21 mouse cellular contexts compared by ENCODE assay signal in the genomic region with DNA sequence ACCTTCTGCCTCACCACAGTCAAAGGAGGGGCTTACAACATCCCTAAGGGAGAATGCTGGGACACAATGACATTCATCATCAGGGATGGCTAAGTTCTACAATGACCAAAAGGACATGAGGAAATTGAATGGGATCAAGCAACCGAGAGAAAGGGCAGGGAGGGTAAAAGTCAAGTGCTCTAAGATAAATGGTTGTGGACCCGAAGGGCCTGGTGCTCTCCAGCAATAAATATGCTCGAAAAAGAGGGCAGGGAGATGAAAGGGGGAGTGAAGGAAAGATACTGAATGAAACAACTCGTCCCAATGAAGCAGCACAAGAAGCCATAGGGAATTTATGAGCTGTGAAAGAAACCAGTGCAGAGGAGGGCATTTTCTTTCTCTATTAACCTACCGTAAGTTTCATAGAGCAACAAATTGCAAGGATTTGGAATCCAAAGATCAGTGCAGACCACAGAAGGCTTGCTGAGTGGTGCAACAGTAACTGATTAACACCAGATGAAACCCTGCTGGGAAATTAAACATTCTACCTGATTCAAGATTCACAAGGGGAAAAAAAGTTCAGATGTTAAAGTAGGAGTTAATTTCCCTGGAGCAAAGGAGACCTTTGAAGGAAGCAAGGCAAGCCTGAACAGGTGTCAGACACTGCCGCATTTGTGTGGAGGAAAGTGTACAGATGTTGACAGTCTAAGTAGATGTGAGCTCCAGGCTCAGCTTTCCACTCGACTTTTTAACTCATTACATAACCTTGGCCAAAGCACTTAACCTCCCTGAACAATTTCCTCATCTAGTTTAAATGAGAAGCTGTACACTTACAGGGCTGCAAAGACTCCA.
A peak's percentile ranks its signal among the peaks of the same experiment; 100 is the strongest.
DNase-seq lines count a peak whose midpoint lies in the region; ATAC-seq lines count a peak whose summit lies in the region.
"Had no signal": no experiment of that assay in that cellular context is flagged by ENCODE, and none has a peak within 500 bp of the region (broad histone marks: within the 10 kb centered on the region; RNA-seq: fewer than 3 reads in every experiment).

No protein-coding gene starts in this region.

- no peaks in the 10 kb centered on the region for H3K36me3 ChIP-seq in liver, embryonic 12.5 days
- H3K36me3 ChIP-seq: embryonic facial prominence, embryonic 15.5 days; limb, embryonic 13.5 days; liver, embryonic 15.5 days; midbrain, embryonic 15.5 days; stomach, embryonic 15.5 days had no signal

- no peak overlapping the region for H3K9ac ChIP-seq in liver, embryonic 12.5 days
- H3K9ac ChIP-seq: embryonic facial prominence, embryonic 15.5 days; hindbrain, embryonic 14.5 days; limb, embryonic 13.5 days; liver, embryonic 15.5 days; midbrain, embryonic 15.5 days; stomach, embryonic 15.5 days had no signal

- no peaks in the 10 kb centered on the region for H3K4me1 ChIP-seq in liver, embryonic 12.5 days
- H3K4me1 ChIP-seq: embryonic facial prominence, embryonic 15.5 days; liver, embryonic 15.5 days; midbrain, embryonic 15.5 days; stomach, embryonic 15.5 days had no signal

- no peaks in the 10 kb centered on the region for H3K9me3 ChIP-seq in liver, embryonic 12.5 days (replicated peaks)
- H3K9me3 ChIP-seq: embryonic facial prominence, embryonic 15.5 days; limb, embryonic 13.5 days; liver, embryonic 15.5 days; midbrain, embryonic 15.5 days; stomach, embryonic 15.5 days had no signal

- WGBS in liver, embryonic 12.5 days (ENCODE audit: insufficient replicate concordance), result 48% methylated on average over 7 of the region's 7 CpGs

- no peak for ATAC-seq in liver, embryonic 12.5 days
- ATAC-seq: intestine, embryonic 16.5 days; midbrain, embryonic 15.5 days had no signal

- H3K27me3 ChIP-seq in liver, embryonic 12.5 days (replicated peaks), result no peaks in the 10 kb centered on the region
- H3K27me3 ChIP-seq: CH12.LX; embryonic facial prominence, embryonic 15.5 days; liver, embryonic 15.5 days; midbrain, embryonic 15.5 days; stomach, embryonic 15.5 days had no signal

- peak; percentile 13 for DNase-seq in kidney, adult 18-20 months
- no peak for DNase-seq in kidney, postnatal 10 days
- DNase-seq in embryo, embryonic 10.5 days (ENCODE audit: low spot score), result peak; percentile 66
- DNase-seq in kidney, adult 8-10 months, result peak; percentile 14 to 23
- DNase-seq in kidney, postnatal 36 days, result peak; percentile 10 to 28
- DNase-seq in testis, postnatal 14 days (ENCODE audit: low spot score), result no peak
- DNase-seq in adrenal gland, postnatal 36 days, result no peak
- DNase-seq: cerebellum, adult 2 months; cerebellum, postnatal 36 days; heart, postnatal 36 days; right cerebral cortex, postnatal 25 days had no signal

- H3K27ac ChIP-seq in liver, embryonic 12.5 days, result no peak overlapping the region
- H3K27ac ChIP-seq: embryonic facial prominence, embryonic 15.5 days; hindbrain, embryonic 14.5 days; left cerebral cortex, adult 2 months; limb, embryonic 13.5 days; liver, embryonic 15.5 days; midbrain, embryonic 15.5 days; stomach, embryonic 15.5 days had no signal

- no peak overlapping the region for H3K4me2 ChIP-seq in liver, embryonic 12.5 days
- H3K4me2 ChIP-seq: embryonic facial prominence, embryonic 15.5 days; hindbrain, embryonic 14.5 days; limb, embryonic 13.5 days; liver, embryonic 15.5 days; midbrain, embryonic 15.5 days; stomach, embryonic 15.5 days had no signal

- H3K4me3 ChIP-seq in liver, embryonic 12.5 days, result no peak overlapping the region
- H3K4me3 ChIP-seq: embryonic facial prominence, embryonic 15.5 days; left cerebral cortex, adult 2 months; limb, embryonic 13.5 days; liver, embryonic 15.5 days; midbrain, embryonic 15.5 days; stomach, embryonic 15.5 days had no signal

Comparison
In these comparisons a context has a peak if more than half of its experiments do, and no peak if none do; other contexts are left out.
1. DNase-seq: peak in kidney, adult 18-20 months (single experiment), embryo, embryonic 10.5 days (single experiment), kidney, adult 8-10 months (2 of 2) and kidney, postnatal 36 days (2 of 2); none in kidney, postnatal 10 days (single experiment), testis, postnatal 14 days (single experiment) and adrenal gland, postnatal 36 days (0 of 2).